Mouse (Mus musculus): ENCODE data around the gene B4galnt4. TPM values are rescaled to one million over a fixed set of nuclear protein-coding genes. Genes with fewer than 3 reads are reported as not detected.
"Not testable (repeated sequence)": the region's sequence is repeated elsewhere in the genome, so short reads cannot be mapped to it uniquely, and the experiment has no call there.

Gene B4galnt4
- total RNA-seq (2021): under 1 TPM; 0.83 to 0.95 TPM
- long read RNA-seq, experiment 1, partial matches to known transcripts: 1 of 2 reads
- long read RNA-seq, experiment 1, other reads (novel, unspliced or antisense): 0 of 2 reads
- long read RNA-seq, experiment 2: 0 reads

- peak; percentile 74 to 84 for DNase-seq
Measured at GRCm38 (mm10) chr7:141060426-141061242, at the start of gene B4galnt4. B4galnt4 (plus strand) TSS chr7:141061104.

DNA sequence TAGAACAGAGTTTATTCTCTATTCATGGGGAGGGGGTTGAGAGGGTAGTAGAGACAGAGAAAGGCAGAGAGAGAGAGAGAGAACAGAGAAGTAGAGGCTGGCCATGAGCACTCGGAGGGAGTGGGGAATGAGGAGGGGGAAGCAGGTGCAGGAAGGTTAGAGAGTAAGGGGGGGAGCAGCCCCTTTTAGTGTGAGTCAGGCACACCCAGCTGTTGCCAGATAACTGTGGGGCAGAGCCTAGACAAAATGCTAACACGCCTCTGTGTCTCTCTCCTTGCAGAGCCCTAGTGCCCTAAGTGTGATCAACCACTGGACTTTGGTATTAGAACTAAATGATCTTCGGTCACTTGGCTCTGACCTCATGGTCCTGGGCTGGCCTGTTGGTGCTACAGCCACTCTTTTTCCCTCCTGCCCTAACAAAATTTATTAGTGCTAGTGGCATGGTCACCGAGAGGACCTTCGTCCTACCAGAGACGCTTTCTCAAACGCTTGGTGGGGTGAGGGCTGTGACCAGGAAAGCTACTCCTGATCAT is 49.6 kb upstream of the B4galnt4 start:
- no peak for DNase-seq

GRCm38 (mm10) chr7:141016707-141017697 is 43.9 kb upstream of the B4galnt4 start:
- no peak for DNase-seq

GRCm38 (mm10) chr7:141017824-141018223 is 43.1 kb upstream of the B4galnt4 start, which contains the start of gene Ifitm6:
Ifitm6 (minus strand) TSS chr7:141017924.
- DNase-seq: not testable (repeated sequence)

- DNase-seq: no peak
Measured at GRCm38 (mm10) chr7:141019028-141019427, 41.9 kb upstream of the B4galnt4 start.

DNA sequence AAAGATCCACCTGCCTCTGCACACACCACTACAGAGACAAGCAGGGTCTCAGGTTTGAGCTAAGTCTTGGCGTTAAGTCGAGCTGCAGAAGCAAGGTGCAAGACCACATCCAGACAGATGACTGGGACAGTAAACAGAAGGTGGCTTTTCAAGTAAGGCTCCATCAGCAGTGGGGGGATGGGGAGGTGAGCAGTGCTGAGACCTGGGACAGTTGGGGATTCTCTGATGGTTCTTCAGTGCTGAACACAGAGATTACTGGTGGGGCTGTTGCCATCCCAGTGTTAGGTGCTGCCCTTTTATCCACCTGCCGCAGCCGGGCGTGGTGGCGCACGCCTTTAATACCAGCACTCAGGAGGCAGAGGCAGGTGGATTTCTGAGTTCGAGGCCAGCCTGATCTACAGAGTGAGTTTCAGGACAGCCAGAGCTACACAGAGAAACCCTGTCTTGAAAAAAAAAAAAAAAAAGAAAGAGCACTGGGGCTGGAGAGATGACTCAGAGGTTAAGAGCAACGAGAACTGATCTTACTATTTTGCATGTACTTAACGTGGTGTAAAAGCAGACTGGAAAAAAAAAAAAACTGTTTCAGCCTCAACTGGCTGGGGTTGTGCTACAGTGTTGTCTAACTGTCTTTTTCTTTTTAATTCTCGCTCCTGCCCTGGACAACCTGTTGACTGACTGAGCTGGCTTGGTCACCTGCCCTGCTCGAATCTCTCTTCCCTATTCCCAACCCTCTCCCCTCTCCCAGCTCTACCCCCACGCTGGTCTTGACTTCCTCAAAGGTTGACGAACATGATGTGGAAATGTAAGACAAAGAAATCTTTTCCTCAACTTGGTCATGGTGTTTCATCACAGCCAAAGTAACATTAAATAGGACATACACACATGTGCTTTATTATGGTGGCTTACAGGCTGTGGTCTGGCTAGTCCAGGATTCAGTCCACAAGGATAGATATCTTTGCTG is 39.1 kb upstream of the B4galnt4 start:
- DNase-seq: no peak

DNA sequence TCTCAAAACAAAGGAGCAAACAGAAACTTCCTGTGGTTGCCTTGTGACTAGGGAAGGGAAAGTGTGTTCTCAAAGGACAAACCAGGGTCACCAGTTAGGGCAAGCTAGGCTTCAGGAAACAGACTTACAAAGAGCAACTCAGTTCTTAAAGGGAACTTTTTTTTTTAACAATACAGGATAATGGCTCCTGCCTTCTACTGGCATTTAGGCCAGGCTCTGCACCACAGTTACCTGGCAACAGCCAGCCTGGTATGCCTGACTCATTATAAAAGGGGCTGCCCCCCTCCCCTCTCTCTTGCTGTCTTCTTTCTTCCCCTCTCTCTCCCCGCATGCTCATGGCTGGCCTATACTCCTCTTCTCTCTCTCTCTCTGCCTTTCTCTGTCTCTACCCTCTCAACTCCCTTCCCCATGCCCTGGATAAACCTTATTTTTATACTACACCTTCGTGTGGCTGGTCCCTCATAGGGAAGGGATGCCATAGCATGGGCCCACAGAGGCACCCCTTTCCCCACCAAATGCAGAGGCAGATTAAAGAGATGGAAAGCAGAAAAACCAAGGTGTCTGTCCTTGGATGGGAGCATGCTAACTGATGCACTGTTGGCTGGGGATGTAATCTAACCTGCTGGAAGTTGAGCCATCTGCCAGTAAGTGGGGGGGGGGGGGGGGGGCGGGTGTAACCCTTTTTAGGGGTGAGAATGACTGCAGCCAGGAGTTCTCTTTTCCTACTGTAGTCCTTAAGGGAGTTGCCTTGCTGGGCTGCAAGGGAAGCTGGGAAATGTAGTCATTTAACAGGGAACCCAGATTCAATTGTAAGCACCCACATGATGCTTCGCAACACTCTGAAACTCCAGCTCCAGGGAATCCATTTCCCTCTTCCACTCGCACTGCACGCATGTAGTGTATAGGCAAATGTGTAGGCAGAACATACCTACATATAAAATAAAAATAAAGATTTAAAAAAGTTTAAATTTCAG is 35.8 kb upstream of the B4galnt4 start:
- no peak for DNase-seq

- no peak for DNase-seq
Measured at GRCm38 (mm10) chr7:141026097-141026739, 34.7 kb upstream of the B4galnt4 start.

GRCm38 (mm10) chr7:141026740-141027098 is 34.2 kb upstream of the B4galnt4 start:
- no peak for DNase-seq

DNA sequence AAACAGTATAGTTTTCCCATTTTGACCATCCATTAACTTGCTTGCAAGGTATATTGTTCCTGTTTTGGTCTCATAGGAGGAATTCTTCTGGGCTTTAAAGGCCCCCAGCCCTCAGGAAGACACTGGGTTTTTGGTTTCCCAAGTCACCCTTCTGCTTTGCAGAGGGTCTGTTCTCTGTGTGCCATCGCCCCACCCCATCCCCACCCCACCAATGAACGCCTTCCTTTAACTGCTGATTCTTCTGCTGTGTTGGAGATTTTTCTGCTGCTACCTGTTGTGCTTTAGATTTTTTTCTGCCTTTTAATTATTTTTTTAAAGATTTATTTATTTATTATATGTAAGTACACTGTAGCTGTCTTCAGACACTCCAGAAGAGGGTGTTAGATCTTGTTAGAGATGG is 32.1 kb upstream of the B4galnt4 start, which contains the start of gene Gm17387:
TSS of gene Gm17387 (plus strand) at position 301 of the 400 bp plus-strand sequence.
- DNase-seq: no peak

DNA sequence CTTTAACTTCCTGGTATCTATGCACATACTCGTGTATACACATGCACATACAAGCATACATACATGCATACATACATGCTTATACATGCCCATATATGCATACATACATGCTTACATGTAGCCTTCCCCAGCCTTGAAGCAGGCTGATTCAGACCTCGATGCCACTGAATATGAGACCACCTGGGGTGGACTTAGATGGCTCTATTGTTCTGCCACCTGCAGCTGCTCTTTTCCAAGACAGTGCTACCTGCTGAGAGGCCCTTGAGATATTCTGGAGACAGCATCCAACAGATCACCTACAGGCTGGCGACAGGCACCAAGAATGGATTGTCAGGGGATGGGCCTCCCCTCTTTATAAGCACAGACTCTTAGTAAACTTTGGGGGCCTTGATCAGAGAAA is 30.5 kb upstream of the B4galnt4 start:
- DNase-seq: no peak

- peak in 1 of 2 experiments; percentile 31 for DNase-seq
Measured at GRCm38 (mm10) chr7:141032458-141033167, 28.3 kb upstream of the B4galnt4 start.

GRCm38 (mm10) chr7:141036624-141037023 is 24.3 kb upstream of the B4galnt4 start:
- not testable (repeated sequence) for DNase-seq

GRCm38 (mm10) chr7:141038090-141039032 is 22.5 kb upstream of the B4galnt4 start:
- DNase-seq: no peak

GRCm38 (mm10) chr7:141039386-141040107 is 21.4 kb upstream of the B4galnt4 start:
- no peak for DNase-seq

DNA sequence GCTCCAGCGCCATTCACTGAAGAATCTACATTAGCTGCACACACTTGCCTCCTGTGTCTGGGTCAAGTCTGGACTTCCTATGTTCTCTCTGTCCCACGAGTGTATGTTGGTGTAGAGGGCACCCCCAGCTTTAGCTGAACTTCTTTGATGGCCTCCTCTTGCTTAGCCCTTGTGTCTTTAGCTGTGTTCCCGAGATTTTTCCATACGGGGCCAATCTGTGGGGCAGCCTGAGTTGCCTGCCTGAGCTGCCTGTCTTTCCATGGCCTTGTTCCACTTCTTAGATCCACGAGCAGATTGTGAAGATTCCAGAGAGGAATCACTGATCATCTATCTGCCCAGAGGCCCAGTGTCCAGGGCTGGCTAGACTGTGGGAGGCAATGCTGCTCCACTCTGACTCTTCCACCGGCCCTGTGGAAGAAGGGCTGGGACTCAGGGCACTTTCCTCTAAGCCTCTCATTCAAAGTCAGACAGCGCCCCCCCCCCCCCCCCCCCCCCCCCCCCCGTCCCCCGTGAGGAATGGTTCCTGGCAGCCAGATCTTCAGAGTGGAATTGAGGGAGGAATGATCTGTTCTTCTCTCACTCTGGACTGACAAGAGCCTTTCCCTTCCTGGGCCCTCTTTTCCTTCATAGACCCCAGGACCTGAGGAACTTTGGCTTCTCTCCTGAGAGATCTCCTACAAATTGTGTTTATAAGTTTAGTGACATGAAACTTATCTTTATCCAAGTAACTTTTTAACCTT is 19.9 kb upstream of the B4galnt4 start:
- DNase-seq: peak in 1 of 2 experiments; percentile 22

Data from adrenal gland, postnatal 36 days (tissue).